Mouse (Mus musculus): ENCODE measurements around the gene Mast4.

Gene Mast4

GRCm38 (mm10) chr13:103316777-103317367, 17.4 kb downstream of the Mast4 start:
- DNase-seq (ENCODE audit: extremely low spot score, low read depth, low spot score), result no peak

DNA sequence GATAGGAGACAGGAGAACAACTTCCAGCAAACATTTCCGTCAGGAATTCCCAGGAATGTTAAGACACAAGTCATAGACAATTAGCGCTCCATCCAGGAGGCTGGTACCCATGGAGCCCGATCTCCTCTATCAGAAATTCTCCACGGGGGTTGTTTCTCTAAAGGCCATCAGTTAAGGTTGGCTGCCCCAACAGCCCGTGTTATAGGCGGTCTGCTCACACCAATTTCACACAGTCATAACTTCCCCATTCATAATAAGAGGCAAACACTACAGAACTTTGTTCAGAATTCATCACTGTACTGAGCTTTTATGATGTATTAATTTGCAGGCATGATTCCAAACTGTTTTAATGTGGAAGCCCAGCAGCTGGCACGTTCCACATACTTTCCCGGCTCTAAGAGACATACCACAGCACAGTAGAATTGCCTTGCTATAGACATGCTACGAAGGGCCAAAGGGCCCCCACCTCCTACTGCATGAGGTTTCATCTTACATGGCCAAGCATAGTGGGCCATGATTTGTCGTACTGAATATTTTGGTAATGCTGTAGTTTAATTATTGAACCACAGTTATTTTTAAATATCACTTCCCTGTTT, 19.1 kb downstream of the Mast4 start:
- DNase-seq (ENCODE audit: extremely low spot score, low read depth, low spot score), result no peak

- DNase-seq (ENCODE audit: extremely low spot score, low read depth, low spot score), result no peak
These were observed 26.0 kb downstream of the Mast4 start for GRCm38 (mm10) chr13:103308296-103308695.

DNA sequence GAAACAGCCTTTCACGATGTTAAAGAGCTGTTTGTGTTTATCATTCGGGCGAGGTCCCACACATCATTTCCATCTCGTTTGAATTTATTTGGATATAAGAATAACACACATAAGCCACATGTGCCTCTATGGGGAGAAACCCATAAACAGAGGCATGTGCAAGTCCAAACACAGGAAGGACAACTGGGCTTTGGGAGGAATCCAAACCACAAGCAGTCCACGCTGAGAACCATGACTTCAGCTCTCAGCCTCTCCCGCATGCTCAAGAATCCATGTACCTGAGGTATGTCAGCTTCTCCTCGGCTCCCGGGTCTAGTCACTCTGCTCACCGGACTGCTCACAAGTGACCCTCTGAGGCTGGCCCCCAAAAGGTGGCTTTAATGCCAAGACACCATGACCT, 30.5 kb downstream of the Mast4 start:
- DNase-seq (ENCODE audit: extremely low spot score, low read depth, low spot score), result no peak

- DNase-seq (ENCODE audit: extremely low spot score, low read depth, low spot score), result no peak
These were observed 31.8 kb downstream of the Mast4 start for GRCm38 (mm10) chr13:103302508-103302907.

DNA sequence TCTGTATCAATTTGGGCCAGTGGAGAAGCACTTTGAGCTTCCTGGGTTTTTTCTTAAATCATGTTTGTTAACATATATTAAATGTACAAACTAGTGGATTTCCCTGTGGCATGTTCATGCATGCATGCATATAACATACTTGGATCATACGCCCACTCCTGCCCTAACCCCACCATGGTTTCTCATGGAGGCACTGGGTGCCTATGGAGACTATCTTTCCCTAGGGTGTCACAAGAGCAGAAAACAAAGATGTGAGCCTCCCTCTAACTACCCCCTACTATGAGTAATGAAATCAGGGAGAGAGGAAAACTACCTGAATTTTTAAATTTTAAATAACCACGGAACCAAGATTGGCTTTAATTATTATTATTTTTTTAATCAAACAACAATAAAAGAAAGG, 32.2 kb downstream of the Mast4 start:
- DNase-seq (ENCODE audit: extremely low spot score, low read depth, low spot score), result no peak

GRCm38 (mm10) chr13:103294424-103294823, 39.9 kb downstream of the Mast4 start:
- no peak for DNase-seq (ENCODE audit: extremely low spot score, low read depth, low spot score)

GRCm38 (mm10) chr13:103293121-103293520, 41.2 kb downstream of the Mast4 start:
- DNase-seq (ENCODE audit: extremely low spot score, low read depth, low spot score), result no peak

DNA sequence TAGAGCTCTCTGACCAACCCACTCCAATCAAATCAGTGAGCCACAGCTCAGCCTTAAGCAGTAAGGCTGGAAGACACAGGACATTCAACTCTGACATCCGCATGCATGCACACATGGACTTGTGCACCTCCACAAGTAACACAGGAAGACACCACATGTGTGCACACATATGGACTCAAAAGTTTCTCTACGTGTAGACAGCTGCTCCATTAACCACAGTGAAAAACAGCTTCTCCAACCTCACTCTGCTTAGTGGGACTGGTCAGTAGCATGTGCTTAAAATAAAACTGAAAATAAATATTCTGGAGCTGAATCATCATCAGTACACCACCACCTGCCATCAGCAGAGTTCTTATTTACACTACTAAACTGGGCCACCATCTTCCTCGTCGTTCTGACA, 43.2 kb downstream of the Mast4 start:
- no peak for DNase-seq (ENCODE audit: extremely low spot score, low read depth, low spot score)

DNA sequence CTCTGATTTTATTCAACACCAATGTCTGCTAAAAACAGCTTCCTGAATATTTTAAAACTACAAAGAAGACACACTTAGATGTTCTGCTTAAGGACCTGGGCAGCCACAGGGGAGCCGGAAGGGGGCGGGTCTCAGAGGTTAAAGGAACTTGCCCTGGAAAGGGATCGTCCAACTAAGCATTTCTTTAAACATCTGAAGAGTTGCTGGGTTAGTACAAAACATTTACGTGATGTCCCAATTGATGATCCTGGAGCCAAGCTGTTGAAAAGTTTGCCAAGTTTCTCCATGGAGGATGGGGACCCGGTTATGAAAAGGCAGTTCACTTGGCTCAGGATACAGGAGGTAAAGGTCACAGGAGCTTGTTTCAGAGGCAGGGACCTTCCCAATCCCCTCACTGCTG, 48.5 kb downstream of the Mast4 start:
- DNase-seq (ENCODE audit: extremely low spot score, low read depth, low spot score), result no peak

DNA sequence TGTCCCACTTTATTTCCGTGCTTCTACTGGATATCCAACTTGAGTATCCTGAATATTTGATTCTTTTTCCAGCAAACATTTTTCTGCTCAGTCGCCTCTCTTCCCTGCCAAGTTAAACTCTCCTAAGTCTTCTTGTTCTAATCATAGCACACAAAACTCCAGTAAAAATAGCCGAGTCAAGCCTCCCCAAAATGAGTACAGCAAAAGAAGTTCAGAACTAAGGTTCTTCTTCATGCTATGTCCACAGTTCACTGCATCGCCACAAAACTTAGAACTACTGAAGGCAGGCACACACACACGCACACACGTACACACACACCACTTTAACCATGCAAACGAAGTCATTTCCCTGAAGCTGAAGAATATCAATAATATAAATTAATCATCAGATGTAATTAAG, 49.3 kb downstream of the Mast4 start:
- no peak for DNase-seq (ENCODE audit: extremely low spot score, low read depth, low spot score)

DNA sequence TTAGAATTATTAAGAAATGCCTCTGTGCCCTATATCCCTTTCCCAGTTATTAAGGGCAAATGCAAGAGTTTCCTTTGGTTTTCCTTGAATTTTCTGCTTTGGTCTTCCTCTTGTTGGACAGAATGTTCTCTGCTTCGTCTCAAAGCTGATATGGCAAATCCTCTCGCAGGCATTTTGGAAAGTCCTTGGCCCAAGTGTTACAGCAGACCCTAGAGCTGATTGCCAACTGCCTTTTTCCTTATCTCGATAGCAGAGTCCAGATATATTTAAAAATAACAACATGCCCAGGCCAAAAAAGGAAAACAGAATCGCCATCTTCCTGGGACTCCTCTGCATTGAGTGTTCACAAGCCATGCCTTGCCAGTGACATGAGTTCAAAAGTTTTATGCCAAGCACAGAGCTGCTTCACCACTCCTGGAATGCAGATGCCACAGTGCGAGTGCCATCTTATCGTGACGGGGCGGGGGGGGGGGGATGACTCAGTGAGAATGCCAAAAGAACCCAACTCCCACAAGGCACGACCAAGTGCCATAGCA, 63.4 kb downstream of the Mast4 start:
- DNase-seq (ENCODE audit: extremely low spot score, low read depth, low spot score), result no peak

GRCm38 (mm10) chr13:103262707-103263106, 71.6 kb downstream of the Mast4 start:
- DNase-seq (ENCODE audit: extremely low spot score, low read depth, low spot score), result no peak

GRCm38 (mm10) chr13:103262061-103262460, 72.2 kb downstream of the Mast4 start:
- DNase-seq (ENCODE audit: extremely low spot score, low read depth, low spot score), result no peak

DNA sequence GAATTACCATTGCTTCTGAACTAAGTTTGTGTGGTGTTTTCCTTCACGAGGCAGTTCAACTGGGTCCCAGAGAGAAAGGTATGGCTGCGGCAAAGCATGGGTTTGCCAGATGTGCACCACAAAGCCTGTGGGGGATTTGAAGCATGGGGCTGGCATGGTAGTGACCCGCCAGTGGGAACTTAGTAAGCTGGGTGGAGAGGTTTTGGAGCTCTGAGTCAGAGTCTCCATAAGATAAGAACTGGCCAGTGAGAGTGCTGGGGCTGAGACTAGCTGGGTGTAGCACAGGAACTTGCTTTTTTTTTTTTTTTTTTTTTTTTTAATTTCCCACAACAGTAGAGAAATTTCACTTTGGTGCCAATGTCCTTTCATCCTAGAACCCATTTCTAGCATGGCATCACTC, 73.9 kb downstream of the Mast4 start:
- DNase-seq (ENCODE audit: extremely low spot score, low read depth, low spot score), result no peak

GRCm38 (mm10) chr13:103258106-103258505, 76.2 kb downstream of the Mast4 start:
- DNase-seq (ENCODE audit: extremely low spot score, low read depth, low spot score), result no peak

GRCm38 (mm10) chr13:103254861-103255260, 79.4 kb downstream of the Mast4 start:
- DNase-seq (ENCODE audit: extremely low spot score, low read depth, low spot score), result no peak

DNA sequence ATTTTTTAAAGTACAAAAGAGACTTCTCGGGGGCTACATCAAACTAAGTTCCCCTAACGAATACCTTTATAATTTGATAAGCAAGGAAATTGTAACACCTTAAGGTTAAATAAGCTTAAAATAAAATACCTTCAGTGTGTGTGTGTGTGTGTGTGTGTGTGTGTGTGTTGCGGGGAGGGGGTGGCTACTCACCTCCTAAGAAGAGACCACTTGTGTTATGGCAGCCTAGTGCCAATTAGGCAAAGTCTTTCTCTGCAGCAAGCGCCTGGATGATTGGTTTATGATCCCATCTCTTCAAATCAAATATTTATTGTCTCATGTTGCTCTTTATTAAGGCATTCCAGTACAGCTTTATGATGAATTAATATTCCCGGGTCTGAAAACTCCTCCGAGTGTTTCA, 81.2 kb downstream of the Mast4 start:
- DNase-seq (ENCODE audit: extremely low spot score, low read depth, low spot score), result no peak

DNA sequence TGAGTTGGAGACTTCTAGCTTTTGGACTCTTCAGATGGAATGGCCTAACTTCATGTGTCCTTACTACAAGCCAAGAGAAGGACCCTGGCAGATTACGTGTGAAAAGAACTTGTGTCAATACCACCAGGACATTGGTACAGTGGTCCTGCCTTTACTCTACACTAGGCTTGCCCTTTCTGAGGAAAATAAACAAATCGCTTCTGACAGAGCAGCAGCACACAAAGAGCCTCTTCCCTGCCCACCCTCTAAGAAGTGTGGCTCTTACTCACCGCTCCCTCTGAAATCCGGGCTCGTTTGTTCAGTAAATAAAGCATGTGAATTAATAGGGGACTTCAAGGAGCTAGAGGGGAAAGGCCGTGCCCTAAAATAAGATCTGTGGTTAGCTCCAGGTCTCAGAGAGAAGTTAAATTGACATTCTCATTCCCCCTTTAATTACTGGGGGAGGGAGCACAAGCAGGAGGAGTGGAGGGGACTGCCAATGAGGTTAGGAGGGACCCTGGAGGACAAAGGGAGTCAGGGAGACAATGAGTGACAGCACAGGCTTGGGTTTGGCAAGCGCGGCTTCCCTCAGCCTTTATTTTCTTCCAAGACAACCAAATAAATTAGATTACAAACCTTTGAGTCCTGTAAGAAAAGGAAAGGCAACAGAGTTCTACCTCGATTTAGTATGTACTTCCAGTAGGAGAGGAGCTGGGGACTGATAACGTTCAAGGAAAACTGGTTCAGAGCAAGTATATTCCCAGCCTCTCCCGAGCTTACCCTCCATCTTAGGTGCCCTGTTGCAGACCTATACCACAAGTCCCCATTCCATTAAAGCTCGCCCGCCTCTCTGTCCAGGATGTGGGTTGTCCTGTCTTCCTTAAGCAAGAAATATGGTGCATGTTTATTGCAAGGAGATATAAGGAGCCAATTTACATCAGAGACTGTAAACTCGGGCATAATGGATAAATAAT, 85.9 kb downstream of the Mast4 start:
- no peak for DNase-seq (ENCODE audit: extremely low spot score, low read depth, low spot score)

- DNase-seq (ENCODE audit: extremely low spot score, low read depth, low spot score), result no peak
These were observed 87.2 kb downstream of the Mast4 start for GRCm38 (mm10) chr13:103246973-103247718.

DNA sequence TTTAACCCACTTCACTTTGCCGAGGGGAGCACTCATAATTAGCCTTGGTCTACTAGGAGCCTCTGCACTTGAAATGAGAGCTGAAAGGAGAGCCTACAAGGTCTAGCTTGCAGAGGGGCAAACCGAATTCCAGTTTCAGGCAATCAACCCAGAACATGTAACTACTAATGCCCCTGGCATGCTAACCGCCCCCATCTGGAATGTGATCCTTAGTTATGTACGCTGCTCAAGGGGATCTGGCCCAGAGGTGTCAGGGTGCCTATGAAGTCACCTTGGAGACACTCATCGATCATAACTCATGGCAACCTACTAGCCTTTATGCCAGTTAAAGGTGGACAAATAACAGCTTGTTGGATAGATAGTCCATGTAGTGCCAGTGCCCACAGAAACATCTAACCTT, 88.9 kb downstream of the Mast4 start:
- no peak for DNase-seq (ENCODE audit: extremely low spot score, low read depth, low spot score)
